Mouse (Mus musculus) ovary, postnatal 36 days (tissue): ENCODE measurements around the gene Dlg1.
"Not testable (repeated sequence)": the region's sequence is repeated elsewhere in the genome, so short reads cannot be mapped to it uniquely, and the experiment has no call there.

ENCODE experiments used
- DNase-seq: peaks from one replicate; pipeline ENCODE4 v3.0.0; 2022; ENCODE audit warnings: low spot score, mixed read lengths

Gene Dlg1

GRCm38 (mm10) chr16:31655531-31655930 lies 7.7 kb upstream of the Dlg1 start:
- no peak for DNase-seq

DNA sequence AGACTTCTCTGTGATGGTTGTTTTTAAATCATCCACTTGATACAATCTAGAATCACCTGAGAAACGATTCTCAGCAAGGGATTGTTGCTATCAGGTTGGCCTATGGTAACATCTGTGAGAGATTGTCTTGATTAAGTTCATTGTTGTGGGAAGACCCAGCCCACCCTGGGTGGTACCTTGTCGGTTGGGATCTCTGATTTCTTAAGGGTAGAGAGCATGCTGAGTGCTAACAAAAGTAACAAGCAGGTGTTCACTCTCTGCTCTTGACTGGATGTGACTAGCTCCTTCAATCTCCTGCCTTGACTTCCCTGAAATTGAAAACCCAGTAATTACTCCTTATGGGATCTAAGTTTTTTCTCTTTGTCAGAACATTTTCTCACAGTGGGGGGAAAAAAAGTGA lies 5.7 kb upstream of the Dlg1 start:
- DNase-seq: no peak

GRCm38 (mm10) chr16:31658539-31659334 lies 4.5 kb upstream of the Dlg1 start:
- DNase-seq: no peak

GRCm38 (mm10) chr16:31659453-31659852 lies 3.8 kb upstream of the Dlg1 start:
- no peak for DNase-seq

DNA sequence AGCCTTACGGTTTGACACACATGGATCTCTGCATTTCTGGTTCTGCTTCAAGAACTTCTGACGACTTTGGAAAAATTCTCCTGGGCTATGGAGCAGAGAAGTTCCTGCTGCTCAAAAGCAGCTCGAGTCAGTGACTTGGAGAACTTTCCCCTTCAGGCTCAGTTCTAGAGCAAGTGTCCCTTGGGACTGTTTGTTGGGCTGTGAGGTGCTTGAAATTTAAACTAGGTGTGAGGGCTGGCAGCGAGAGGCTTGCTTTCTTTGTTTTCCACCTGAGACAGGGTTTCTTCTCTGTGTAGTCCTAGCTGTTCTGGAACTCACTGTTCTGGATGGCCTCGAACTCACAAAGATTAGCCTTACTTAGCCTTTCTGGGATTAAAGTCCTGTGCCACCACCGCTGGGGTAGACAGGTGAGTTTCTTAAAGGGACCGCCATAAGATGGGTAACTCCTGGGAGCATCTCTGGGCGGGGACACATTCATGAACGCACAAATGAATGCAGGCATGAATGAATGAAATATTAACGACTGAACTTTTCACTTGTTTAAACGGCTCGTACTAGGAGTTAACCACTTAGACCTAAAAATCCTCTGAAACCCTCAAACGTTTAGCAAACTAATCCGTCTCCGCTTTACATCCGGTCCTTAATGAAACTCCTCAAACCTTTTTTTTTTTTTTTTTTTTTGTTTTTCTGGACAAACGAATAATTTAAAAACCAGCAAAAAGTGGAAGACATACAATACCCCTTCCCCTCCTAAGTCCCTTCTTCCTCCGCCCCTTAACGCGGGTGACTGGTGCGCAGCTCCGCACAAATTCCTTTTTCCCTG lies 476 bp upstream of the Dlg1 start:
- no peak for DNase-seq

- no peak for DNase-seq
Measured at GRCm38 (mm10) chr16:31664287-31664597, 999 bp downstream of the Dlg1 start.

DNA sequence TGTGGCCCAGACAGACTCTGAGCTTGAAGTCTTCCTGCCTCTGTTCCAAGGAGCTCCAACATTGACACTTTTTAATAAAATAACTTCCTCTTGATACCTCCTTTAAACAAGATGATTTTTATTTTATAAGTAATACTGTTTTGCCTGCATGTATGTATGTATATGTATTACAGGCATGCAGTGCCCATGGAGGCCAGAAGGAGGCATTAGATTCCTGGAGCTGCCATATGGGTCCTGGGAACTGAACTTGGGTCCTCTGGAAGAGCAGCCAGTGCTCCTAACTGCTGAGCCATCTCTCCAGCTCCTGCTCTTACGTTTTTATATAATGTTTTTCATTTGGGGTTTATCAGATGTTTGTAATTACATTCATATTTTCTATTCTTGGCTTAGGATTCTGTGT lies 9.0 kb downstream of the Dlg1 start:
- DNase-seq: no peak

DNA sequence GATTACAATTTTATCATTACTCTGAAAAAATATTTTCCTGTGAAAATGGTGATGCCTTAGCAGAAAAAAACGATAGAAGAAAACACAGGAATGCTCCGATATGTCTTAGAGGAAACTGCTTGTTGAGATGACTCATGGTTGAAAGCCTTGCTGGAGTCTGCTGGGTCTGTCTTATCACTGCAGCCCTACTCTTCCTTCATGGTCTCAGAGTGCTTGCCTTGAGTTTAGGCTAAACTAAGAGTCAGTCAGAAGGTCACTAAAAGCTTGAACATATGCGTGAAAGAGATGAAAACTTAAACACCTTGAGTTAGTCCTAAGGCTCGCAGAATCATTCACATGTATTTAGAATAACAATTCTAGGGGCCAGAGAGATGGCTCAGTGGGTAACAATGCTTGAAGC lies 14.2 kb downstream of the Dlg1 start:
- no peak for DNase-seq

- DNase-seq: no peak
Measured at GRCm38 (mm10) chr16:31682291-31682690, 19.0 kb downstream of the Dlg1 start.

DNA sequence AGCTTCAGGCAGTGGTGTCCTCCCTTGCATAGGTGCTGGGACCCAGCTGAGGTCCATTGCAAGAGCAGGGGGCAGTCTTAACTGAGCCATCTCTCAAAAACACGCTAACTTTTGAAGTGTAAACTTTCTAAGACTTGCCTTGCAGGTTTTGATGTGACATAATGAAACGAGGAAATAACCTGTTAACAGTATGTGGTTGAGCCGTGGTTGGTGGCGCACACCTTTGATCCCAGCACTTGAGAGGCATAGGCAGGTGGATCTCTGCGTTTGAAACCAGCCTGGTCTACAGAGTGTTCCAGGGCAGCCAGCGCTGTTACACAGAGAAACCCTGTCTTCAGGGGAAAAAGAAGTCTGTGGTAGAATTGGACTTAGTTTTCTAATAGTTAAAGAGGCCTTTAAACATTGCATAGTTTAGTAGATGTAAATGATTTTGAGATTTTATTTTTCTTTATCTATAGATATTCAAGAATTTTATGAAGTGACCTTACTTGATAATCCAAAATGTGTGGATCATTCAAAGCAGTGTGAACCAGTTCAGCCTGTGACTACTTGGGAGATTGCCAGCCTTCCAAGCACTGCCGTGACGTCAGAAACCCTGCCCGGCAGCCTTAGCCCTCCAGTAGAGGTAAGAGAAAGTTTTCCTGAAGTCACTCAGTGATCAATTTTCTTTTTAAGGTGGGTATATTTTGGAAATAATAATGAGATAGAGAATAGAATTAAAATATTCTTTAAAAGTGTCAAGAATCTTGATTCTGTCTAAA lies 20.6 kb downstream of the Dlg1 start:
- DNase-seq: no peak

DNA sequence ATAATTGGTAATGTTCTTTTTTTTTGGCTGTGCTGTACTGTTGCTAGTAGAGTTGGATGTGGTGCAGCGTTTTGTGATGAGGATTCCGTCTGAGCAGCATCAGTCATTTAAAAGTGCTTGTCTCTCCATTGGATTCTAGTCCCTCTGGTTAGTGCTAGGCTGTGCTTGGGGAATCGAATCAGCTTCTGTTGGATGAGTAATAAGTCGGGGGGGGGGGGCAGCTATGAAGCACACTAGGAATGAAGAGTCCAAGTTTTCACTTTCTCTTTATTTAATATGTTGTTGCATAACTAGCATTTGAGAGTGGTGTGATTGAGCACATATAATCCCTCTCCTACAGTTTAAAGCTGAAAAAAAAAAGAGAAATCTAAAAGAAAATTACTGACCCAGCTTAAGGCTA lies 21.5 kb downstream of the Dlg1 start:
- no peak for DNase-seq

- no peak for DNase-seq
Measured at GRCm38 (mm10) chr16:31687766-31688165, 24.5 kb downstream of the Dlg1 start.

DNA sequence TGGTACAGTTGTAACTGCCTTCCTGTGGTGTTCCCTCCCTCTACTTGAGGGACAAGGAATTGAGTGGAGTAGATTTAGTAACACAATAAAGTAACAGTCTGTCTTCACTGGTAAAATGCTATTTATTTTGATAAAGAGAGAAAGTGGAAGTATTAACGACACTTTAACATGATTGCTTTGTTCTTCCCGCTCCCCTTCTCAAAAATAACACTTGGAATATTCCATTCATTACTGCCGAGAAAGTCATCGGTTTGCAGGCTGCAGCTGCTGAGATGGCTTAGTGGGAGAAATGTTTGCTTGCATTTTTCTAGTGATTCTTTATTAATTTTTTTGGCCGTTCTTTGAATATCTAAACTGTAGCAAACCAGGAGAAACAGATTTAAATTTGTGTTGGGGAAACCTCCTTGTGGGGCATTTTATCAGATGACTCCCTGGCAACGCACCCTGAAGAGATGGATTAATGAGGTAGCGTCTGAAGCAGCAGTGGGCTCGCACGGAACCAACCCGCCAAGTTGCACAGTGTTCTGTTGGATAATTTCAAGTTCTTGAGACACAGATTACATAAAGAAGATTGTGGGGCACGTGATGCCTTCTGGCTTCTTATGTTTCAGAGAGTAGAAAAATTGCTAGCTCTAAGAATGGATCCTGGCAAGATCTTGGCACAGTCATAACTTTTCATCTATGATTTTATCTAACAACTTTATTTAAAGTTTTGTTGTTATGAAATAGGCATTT lies 32.2 kb downstream of the Dlg1 start:
- DNase-seq: no peak

DNA sequence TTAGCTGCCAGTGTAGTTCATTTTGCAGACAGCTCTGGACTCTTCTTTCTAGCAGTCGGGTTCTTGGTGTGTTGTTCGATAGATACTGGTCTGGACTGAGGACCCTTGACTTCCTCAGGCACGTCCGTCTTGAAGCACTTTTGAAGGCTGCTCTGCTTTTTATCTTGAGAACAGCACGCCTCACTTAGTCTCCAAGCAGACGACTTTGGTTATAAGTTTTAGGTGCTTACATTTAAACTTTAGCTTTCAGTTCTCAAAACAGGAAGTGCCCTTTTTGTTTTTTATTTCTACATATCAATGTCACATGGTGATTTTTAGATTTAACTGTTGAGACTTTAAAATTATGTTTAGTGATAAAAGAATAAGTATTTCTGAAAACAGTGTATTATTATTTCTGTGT lies 33.1 kb downstream of the Dlg1 start:
- DNase-seq: no peak

DNA sequence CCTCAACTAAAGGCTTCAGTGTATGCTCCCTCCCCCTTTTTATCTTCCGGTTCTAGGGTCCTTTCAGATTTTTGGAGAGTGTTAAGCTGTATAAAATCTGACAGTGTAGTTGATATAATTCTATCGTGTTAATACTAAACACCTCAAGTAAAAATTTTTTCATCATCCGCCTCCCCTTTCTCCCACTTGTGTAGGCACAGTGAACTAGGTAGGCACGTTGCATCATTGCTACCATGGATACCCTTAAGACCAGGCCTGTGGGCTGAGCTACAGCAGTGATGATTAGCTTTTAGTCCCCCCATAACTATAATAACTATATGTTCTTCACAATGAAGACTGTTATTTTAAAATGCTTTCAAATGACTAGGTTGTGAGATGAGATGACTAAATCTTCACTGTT lies 34.1 kb downstream of the Dlg1 start:
- DNase-seq: no peak

- no peak for DNase-seq
Measured at GRCm38 (mm10) chr16:31705213-31705612, 42.0 kb downstream of the Dlg1 start.

DNA sequence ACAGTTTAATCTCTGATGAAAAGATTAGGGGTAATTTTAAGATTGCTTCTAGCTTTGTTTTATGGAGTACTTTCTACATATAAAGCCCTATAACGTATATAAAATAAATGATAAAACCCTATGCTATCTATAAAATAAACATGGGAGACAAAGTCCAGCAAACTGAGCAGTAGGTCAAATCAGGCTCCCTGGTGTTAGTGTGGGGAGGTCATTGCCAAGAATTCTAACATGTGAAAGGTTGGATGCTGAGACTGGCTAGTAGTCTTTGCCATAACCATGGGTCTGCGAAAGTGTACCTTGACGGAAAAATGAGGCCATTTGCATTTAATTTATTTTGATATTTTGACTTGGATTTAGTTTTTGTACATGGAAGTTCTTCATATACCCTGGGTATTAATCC lies 42.7 kb downstream of the Dlg1 start:
- no peak for DNase-seq

- no peak for DNase-seq
Measured at GRCm38 (mm10) chr16:31707326-31707725, 44.1 kb downstream of the Dlg1 start.

GRCm38 (mm10) chr16:31722991-31723390 lies 59.7 kb downstream of the Dlg1 start:
- DNase-seq: no peak

- no peak for DNase-seq
Measured at GRCm38 (mm10) chr16:31724121-31724520, 60.9 kb downstream of the Dlg1 start.

DNA sequence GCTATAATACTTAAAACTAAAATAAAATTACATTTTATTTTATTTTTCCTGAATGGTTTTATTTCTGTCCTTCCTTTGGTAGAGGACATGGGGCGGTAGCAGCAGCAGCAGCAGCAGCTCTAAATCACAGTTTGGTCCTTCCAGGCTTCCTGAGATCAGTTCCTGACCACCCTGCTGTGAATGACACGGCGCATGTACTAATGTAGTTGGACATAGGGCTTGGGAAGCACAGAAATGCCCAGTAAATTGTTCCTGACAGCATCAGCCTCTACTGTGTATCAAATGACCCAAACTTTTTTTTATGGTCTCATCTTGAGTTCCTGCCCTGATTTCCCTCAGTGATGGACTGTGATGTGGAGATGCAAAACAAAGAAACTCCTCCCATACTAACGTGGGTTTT lies 61.6 kb downstream of the Dlg1 start:
- DNase-seq: no peak

- DNase-seq: not testable (repeated sequence)
Measured at GRCm38 (mm10) chr16:31730971-31731370, 67.7 kb downstream of the Dlg1 start.
